Mouse (Mus musculus) lung, embryonic 15.5 days (tissue): ENCODE data around the gene Rpp25l. TPM values are rescaled to one million over a fixed set of nuclear protein-coding genes. Genes with fewer than 3 reads are reported as not detected.
"Not testable (repeated sequence)": the region's sequence is repeated elsewhere in the genome, so short reads cannot be mapped to it uniquely, and the experiment has no call there.

Experiments used
- ATAC-seq: fragments of 200-750 bp; cut with Nextera tagmentation; 2 replicates; pipeline ENCODE4 v1.8.0; 2017; ENCODE audit warnings: moderate number of reproducible peaks, borderline replicate concordance; ENCODE audit not compliant: low FRiP score, low TSS enrichment; ENCODE audit errors: extremely low read depth
- H3K27ac ChIP-seq: fragments of 300-500 bp; sonication (generic); 2 replicates; pipeline ENCODE4 v1.5.1; 2015; ENCODE audit warnings: moderate library complexity, mild to moderate bottlenecking, inconsistent platforms
- H3K27me3 ChIP-seq: fragments of 300-500 bp; sonication (generic); 2 replicates; pipeline ENCODE4 v1.6.1; 2015; ENCODE audit warnings: inconsistent platforms
- H3K36me3 ChIP-seq: fragments of 300-500 bp; sonication (generic); 2 replicates; pipeline ENCODE4 v1.6.1; 2015; ENCODE audit warnings: inconsistent platforms
- H3K4me1 ChIP-seq: fragments of 300-500 bp; sonication (generic); 2 replicates; pipeline ENCODE4 v1.6.1; 2015; ENCODE audit warnings: inconsistent platforms
- H3K4me2 ChIP-seq: fragments of 300-500 bp; sonication (generic); 2 replicates; pipeline ENCODE4 v1.6.1; 2015; ENCODE audit warnings: inconsistent platforms, mild to moderate bottlenecking, moderate library complexity
- H3K4me3 ChIP-seq: fragments of 300-500 bp; sonication (generic); 2 replicates; pipeline ENCODE4 v1.5.1; 2015; ENCODE audit warnings: mild to moderate bottlenecking, inconsistent platforms
- H3K9ac ChIP-seq: fragments of 300-500 bp; sonication (generic); 2 replicates; pipeline ENCODE4 v1.6.1; 2015; ENCODE audit warnings: inconsistent platforms
- H3K9me3 ChIP-seq: fragments of 300-500 bp; sonication (generic); 2 replicates; pipeline ENCODE4 v1.6.1; 2016; ENCODE audit warnings: inconsistent platforms
- whole genome bisulfite sequencing: fragments of 180-500 bp; shearing (Covaris S2); methylation state at CpG from one replicate; pipeline ENCODE4 v1.1.7; 2015; 5-methylcytosine and 5-hydroxymethylcytosine counted together
- polyA plus RNA-seq: library from polyadenylated mRNA; unstranded; fragments of >200 nt; fragmentation: Nextera tagmentation; extraction: Ambion mirVana; gene quantifications from 2 replicates; pipeline ENCODE4 v1.2.1, GENCODE M21; 2015

Gene Rpp25l
- polyA plus RNA-seq, 1 experiment from 2014 or later = 80.4 TPM

DNA sequence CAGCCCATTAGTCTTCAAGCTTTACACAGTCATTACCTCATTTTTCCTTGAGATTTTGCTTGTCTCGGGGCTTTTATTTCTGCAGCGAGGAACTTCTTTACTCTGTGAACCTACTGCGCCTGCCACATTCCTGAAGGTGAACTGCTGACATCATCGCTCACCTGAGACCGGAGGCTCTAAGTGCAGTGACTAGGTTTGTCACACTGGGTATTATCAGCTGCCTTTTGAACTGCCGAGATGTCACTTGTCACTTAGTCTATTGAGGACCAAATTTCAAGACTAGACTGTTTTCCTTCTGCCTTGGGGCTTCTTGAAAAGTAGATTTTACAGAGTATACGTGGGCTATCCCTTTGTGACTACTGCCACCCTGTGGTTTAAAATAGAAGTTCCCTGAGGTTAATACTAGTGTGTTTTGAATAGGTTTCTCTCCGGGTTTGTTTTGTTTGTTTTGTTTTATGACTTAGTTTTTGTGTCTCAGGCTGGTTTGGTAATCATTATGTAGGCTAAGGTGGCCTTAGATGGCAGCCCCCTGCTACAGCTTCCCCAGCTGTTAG, 5.1 kb downstream of the Rpp25l start:
- WGBS = 21% methylated on average over 8 of the region's 8 CpGs
- no peaks in the 10 kb centered on the region for H3K36me3 ChIP-seq
- ATAC-seq = no peak
- H3K27ac ChIP-seq = no peak overlapping the region
- H3K4me2 ChIP-seq = peak overlapping the region; percentile 13; the same call in 1 of the 2 replicates
- no peaks in the 10 kb centered on the region for H3K9me3 ChIP-seq
- H3K27me3 ChIP-seq = peaks cover 7% of the 10 kb centered on the region; the same call in 1 of the 2 replicates
- H3K4me1 ChIP-seq = peaks cover 30% of the 10 kb centered on the region
- H3K9ac ChIP-seq = no peak overlapping the region
- no peak overlapping the region for H3K4me3 ChIP-seq

DNA sequence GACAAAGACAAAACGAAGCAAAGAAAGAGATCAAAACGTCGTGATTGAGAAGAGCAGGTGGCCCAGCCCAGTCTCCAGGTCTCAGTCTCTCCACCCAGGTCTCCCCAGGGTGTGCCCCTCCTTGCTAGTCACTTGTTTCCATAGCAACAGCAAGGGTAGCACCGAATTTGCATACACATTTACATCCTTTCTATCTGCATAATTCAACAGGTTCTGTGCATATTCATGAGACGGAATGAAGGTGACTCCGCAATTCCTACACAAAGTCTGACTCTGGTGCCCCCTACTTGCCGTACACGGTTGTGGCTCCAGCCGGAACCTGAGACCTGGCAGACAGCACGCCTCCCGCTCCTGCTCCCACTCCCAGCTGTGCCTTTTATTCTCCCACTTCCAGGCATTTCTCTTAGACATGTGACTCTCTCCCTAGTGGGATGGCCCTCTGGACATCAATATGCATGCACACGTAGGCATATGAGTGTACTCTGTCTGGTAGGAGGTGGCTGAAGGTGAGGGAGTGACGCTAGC, 6.3 kb downstream of the Rpp25l start:
- Histone ChIP-seq H3K27ac (no peak overlapping the region), H3K4me3 (no peak overlapping the region), H3K9me3 (no peaks in the 10 kb centered on the region), H3K4me1 (peaks cover 23% of the 10 kb centered on the region), H3K36me3 (no peaks in the 10 kb centered on the region), H3K27me3 (peaks cover 7% of the 10 kb centered on the region; the same call in 1 of the 2 replicates), H3K9ac (no peak overlapping the region), H3K4me2 (peak overlapping the region; percentile 13; the same call in 1 of the 2 replicates)
- peak; percentile 41; the same call in 1 of the 2 replicates for ATAC-seq
- WGBS = 4% methylated on average over 13 of the region's 13 CpGs

DNA sequence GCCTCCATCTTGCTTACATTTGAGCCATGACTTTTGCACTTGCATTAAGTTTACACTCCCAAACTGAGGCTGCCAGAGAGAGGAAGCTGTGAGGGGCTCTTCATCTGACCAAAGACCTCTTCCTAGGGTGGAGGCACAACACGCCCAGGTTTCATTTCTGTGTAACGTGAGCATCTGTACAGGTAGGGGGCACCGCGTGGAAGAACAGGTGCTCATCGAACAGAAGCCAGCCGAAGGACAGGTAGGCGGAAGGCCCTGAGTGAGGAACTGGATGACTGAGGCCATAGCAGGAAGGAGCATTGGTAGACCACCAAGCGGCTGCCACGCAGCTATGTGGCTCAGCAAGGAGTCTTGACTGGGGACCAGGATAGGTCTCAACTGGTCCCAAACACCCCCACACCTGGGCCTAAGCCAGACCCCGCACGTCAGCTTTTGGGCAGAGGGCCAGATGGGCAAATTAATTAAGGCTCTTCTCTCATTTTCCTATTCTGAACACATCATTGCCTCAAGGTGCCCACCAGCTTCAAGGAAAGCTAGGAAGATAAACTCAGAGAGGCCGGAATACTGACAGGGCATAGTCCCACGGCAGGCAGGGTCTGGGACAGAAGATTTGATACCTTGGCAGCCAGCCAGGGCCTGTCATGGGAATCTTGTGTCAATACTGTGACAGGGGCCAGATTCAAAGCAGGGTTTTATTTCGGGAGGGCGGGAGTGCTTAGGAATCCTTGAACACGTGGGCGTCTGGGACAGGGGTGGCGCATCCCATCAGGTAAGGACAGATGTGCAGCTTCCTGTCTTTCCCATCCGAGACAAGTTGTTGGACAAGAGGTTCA, 7.2 kb downstream of the Rpp25l start:
- no peak overlapping the region for H3K4me2 ChIP-seq
- 0 out of 2 replicates have a peak, but pooled peaks have one; percentile 37 for ATAC-seq

DNA sequence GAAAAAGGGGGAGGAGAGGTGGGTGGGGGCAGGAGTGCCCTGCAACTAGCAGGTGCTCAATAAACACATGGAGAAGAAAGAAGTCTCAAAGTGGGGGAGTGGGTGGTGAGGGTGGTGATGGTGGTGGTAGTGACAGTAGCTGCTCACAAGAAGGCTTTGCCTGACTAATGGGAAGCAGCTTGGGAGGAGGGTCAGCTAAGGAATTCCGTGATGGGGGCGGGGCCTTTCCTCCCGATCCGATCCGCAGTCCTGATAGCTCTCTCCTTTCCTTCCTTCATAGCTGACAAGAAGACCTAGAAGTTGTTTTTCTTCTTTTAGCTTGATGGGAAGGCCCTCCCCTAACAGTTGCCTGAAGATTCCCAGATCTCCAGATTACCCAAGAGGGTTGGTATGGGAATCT, 8.7 kb downstream of the Rpp25l start:
- Histone ChIP-seq H3K9me3 (no peaks in the 10 kb centered on the region), H3K9ac (no peak overlapping the region), H3K4me2 (no peak overlapping the region), H3K27me3 (peaks cover 7% of the 10 kb centered on the region; the same call in 1 of the 2 replicates), H3K36me3 (no peaks in the 10 kb centered on the region), H3K4me3 (no peak overlapping the region), H3K27ac (no peak overlapping the region), H3K4me1 (peaks cover 16% of the 10 kb centered on the region; the same call in 1 of the 2 replicates)
- WGBS = 0% methylated on average over 5 of the region's 5 CpGs
- no peak for ATAC-seq

More for the DNA sequence above, 7.2 kb downstream of the Rpp25l start:
- Histone ChIP-seq H3K27ac (no peak overlapping the region), H3K4me3 (no peak overlapping the region), H3K27me3 (peaks cover 7% of the 10 kb centered on the region; the same call in 1 of the 2 replicates), H3K36me3 (no peaks in the 10 kb centered on the region), H3K9ac (no peak overlapping the region), H3K4me1 (peaks cover 16% of the 10 kb centered on the region; the same call in 1 of the 2 replicates), H3K9me3 (no peaks in the 10 kb centered on the region)
- 51% methylated on average over 19 of the region's 19 CpGs for WGBS

DNA sequence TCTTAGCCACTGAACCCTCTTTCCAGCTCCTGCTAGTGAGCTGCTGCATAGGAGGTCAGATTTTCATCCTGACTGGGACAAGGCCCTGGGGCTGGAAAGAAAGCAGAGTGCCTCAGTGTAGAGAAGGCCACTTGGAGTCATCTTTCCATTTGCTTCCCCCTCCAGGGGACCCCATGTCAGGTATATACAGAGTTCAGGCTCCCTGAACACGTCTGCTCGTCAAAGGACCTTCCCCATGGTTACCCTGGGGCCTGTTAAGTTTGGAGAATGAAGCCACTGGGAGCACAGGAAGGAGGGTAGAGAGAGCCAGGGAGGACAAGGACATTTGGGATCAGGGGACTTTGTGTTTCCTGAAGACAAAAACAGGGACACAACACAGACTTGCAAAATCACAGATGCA, 11.1 kb downstream of the Rpp25l start:
- H3K9ac ChIP-seq, H3K27ac ChIP-seq, ATAC-seq, H3K27me3 ChIP-seq, H3K36me3 ChIP-seq, H3K4me2 ChIP-seq, H3K9me3 ChIP-seq, H3K4me3 ChIP-seq: not testable (repeated sequence)
- peaks cover 10% of the 10 kb centered on the region; the same call in 1 of the 2 replicates for H3K4me1 ChIP-seq
- 71% methylated on average over 2 of the region's 2 CpGs for WGBS

DNA sequence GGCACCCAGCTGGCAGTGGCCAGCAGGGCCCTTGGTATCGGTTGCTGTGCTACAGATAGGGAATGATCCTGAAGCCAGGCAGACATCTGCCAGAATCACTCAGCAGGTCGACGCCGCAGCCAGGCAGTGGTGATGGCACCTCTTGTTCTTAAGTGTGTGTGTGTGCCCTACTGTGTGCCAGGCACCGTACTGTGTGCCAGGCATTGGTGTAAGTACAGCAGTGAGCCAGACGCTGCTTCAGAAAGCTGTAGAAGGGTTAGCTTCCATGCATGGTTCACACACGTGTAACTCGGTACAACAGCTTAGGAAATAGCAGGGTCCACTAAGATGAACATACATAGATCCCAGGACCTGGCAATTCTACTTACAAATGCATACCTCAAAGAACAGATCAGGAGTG, 13.1 kb downstream of the Rpp25l start:
- not testable (repeated sequence) for H3K27ac ChIP-seq, H3K4me1 ChIP-seq, H3K36me3 ChIP-seq, ATAC-seq, H3K4me2 ChIP-seq, H3K9ac ChIP-seq, H3K27me3 ChIP-seq, H3K4me3 ChIP-seq, H3K9me3 ChIP-seq
- 89% methylated on average over 4 of the region's 8 CpGs for WGBS

DNA sequence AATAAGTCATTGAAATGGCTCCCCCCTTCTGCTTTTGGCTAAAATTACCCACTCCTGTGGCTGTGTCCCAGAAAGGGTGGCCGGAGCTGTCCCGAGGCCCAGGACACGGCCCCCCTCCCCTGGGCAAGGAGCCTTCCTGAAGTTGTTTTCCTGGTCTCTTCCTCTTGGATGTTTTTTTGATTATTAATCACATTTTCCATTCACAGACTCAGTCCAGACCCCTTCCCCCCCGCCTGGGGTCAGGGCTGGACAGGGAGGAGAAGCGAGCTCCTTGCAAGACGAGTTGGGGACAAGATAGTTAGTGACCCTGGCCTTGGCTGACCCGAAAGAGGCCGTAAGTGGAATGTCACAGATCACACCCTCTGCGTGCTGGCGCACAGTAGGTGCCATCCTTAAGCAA, 13.6 kb downstream of the Rpp25l start, which contains the start of gene Il11ra1:
Gene Il11ra1 (plus strand): TSS at position 207 of the 400 bp plus-strand sequence.
- H3K27ac ChIP-seq, H3K4me1 ChIP-seq, H3K27me3 ChIP-seq, H3K9ac ChIP-seq, H3K36me3 ChIP-seq, ATAC-seq, H3K4me3 ChIP-seq, H3K9me3 ChIP-seq: not testable (repeated sequence)
- WGBS = 69% methylated on average over 10 of the region's 10 CpGs
- H3K4me2 ChIP-seq = peak within 1 kb of the TSS; percentile 24; the same call in 1 of the 2 replicates

DNA sequence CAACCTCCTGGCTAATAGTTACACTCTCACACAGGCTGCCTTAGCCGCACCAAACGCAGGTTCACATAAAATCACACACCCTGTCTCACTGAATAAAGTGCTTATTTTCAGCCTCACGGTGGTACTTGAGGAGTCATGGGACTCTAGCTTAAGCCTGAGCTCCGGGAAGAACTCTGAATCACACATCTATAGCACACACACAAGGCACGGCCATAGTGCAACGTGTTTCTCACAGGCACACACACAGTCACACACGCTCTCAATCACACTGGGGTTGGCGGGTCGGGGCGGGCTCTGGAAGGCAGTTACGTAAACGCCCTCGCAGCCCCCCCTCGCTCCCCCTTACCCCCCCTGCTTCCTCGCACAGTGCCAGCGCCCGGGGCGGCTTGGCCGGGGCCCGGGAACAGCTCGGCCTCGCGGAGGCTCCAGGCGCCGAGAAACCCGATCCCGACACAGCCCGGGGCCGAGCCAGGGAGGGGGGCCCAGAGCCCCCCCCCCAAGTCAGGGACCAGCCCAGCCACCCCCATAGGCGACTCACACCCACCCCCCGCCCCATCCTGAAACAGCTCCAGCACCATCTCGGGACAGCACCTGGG, 14.8 kb downstream of the Rpp25l start:
- not testable (repeated sequence) for ATAC-seq, H3K9ac ChIP-seq, H3K27me3 ChIP-seq, H3K4me1 ChIP-seq, H3K27ac ChIP-seq, H3K36me3 ChIP-seq, H3K9me3 ChIP-seq, H3K4me3 ChIP-seq
- 5% methylated on average over 25 of the region's 32 CpGs for WGBS
- H3K4me2 ChIP-seq = peak overlapping the region; percentile 24; the same call in 1 of the 2 replicates

DNA sequence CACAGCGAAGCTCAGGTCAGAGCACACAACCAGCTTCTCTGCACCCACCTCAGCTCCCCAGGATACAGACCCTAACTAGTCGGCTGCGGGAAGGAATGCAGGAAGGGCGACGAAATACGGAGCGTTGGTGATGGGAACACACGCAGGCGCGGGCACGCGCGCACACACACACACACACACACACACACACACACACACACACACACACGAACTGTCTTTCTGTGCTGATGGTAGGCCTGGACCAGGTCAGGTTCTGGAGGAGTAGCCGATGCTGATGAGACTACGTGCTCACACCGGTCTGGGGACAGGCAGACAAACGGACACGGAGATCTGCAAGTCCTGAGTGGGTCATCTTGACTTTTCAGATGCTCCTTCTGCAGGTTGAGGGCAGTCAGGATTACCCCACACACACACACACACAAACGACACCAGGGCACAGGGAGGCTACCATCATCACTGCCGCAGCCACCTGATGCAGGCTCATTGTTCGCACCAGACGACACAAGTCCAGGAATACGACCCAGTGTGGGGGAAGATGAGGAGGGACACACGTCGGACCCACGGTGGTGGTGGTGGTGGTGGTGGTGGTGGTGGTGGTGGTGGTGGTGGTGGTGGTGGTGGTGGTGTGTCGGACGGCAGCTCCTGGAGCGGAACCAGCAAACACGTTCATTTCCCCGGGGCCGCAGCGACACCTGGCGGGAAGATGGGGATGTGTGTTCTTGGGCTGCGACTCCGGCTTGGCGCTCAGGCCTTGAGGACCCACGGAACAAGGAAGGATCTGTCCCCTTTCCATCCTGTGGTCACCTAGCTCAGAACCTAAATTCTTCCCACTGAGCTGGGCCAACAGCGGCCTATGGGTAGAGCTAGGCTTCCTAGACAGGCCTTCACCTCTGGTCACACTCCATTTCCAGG, 16.1 kb downstream of the Rpp25l start, which contains the start of gene Cntfr:
Gene Cntfr (minus strand): TSS at position 160 of the 912 bp plus-strand sequence.
- not testable (repeated sequence) for H3K36me3 ChIP-seq, H3K9me3 ChIP-seq, H3K27ac ChIP-seq, H3K4me3 ChIP-seq, H3K4me1 ChIP-seq, ATAC-seq, H3K27me3 ChIP-seq, H3K9ac ChIP-seq
- 14% methylated on average over 24 of the region's 40 CpGs for WGBS
- peak within 1 kb of the TSS; percentile 50 for H3K4me2 ChIP-seq

DNA sequence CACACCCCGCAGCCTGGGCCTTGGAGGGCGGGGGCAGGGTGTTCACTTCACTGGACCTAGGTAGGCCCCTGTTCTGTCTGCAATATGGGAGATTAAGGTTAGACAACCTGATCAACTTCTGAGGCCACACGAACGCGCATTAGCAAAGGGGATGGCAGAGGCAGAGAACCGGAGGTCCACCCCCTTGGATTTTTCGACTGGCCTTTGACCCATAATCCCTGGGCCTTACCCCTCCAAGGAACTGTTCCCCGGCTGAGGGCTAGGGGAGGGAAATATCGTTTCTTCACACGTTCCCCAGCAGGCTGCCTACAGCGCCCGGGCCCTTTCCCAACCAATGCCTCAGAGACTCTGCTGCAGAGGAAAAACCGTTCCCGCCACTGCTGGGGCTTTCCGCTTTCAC, 16.9 kb downstream of the Rpp25l start:
- not testable (repeated sequence) for H3K9me3 ChIP-seq

DNA sequence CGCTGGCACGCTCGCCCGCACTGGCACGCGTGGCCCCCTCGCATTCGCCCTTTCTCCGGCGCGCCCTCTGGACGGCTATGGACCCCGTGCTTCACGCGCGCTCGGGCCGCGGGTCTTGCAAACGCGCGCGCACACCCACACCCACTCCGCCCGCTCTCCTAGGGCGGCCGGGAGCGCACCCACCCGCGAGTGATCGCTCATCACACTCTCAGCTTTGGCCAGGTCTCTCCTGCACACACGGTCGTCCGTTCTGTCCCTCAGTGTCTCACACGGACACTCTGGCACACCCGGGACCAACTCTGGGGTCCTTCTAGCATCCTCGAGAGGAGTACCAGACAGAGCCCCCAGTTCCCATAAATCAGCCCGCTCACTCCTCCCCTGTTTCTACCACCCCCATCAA, 17.5 kb downstream of the Rpp25l start:
- H3K4me3 ChIP-seq, H3K9ac ChIP-seq, H3K4me1 ChIP-seq, H3K36me3 ChIP-seq, H3K9me3 ChIP-seq, H3K27me3 ChIP-seq, ATAC-seq, H3K27ac ChIP-seq: not testable (repeated sequence)
- WGBS = 1% methylated on average over 18 of the region's 38 CpGs
- H3K4me2 ChIP-seq = peak overlapping the region; percentile 50

More for the DNA sequence above, 16.9 kb downstream of the Rpp25l start:
- H3K4me3 ChIP-seq, H3K27ac ChIP-seq, H3K36me3 ChIP-seq, H3K4me2 ChIP-seq, H3K9ac ChIP-seq, ATAC-seq, H3K4me1 ChIP-seq, H3K27me3 ChIP-seq: not testable (repeated sequence)
- WGBS = 15% methylated on average over 11 of the region's 15 CpGs
